ENCODE assay signal across 8 mouse cellular contexts in genomic region chr2:30066046-30066901, GRCm38 (mm10). TPM values are rescaled to one million over a fixed set of nuclear protein-coding genes. Genes with fewer than 3 reads are reported as not detected.
DNase-seq lines count a peak whose midpoint lies in the region; ATAC-seq and TF ChIP-seq lines count a peak whose summit lies in the region.

No protein-coding gene starts in this region.

- H3K9me3 ChIP-seq in hindbrain, embryonic 12.5 days (replicated peaks): no peaks in the 10 kb centered on the region

- H3K9ac ChIP-seq in hindbrain, embryonic 12.5 days: peak overlapping the region; percentile 99

- peak overlapping the region; percentile 100 for H3K27ac ChIP-seq in hindbrain, embryonic 12.5 days

- peaks cover 23% of the 10 kb centered on the region for H3K36me3 ChIP-seq in hindbrain, embryonic 12.5 days

- CTCF ChIA-PET in Patski (lab: Charles Lee): no interaction called here

- H3K4me3 ChIP-seq in hindbrain, embryonic 12.5 days: peak overlapping the region; percentile 98

- H3K4me1 ChIP-seq in hindbrain, embryonic 12.5 days: peaks cover 39% of the 10 kb centered on the region

- POLR2A ChIA-PET in Patski (lab: Charles Lee): no interaction called here

- no peak for TF ChIP-seq CTCF in Patski (IDR thresholded peaks at IDR 0.05)

- H3K27me3 ChIP-seq in Patski: no peaks in the 10 kb centered on the region
- no peaks in the 10 kb centered on the region for H3K27me3 ChIP-seq in hindbrain, embryonic 12.5 days

- in situ Hi-C loops in Patski (cut with MboI; ENCODE audit: low pct_unique_long_range_greater_than_20kb): no loop called here

- ATAC-seq in Patski: peak; percentile 84
- peak; percentile 94 for ATAC-seq in hindbrain, embryonic 12.5 days (ENCODE audit: low FRiP score)

- H3K4me2 ChIP-seq in hindbrain, embryonic 12.5 days (replicated peaks): peak overlapping the region; percentile 64

- under 1% methylated on average over 57 of the region's 101 CpGs for WGBS in hindbrain, embryonic 12.5 days

- no peak for DNase-seq in Patski (ENCODE audit: low read depth, low spot score)
- peak; percentile 97 to 99 for DNase-seq in cerebellum, postnatal 10 days
- peak; percentile 92 for DNase-seq in frontal cortex, postnatal 10 days (ENCODE audit: low spot score in 2 of 2)
- peak; percentile 81 to 89 for DNase-seq in layer of hippocampus, postnatal 25 days (ENCODE audit: extremely low spot score in 1 of 2, low spot score in 1 of 2)
- peak; percentile 95 for DNase-seq in lung, postnatal 14 days
- peak; percentile 98 for DNase-seq in ovary, postnatal 36 days (ENCODE audit: low spot score)
- peak; percentile 97 for DNase-seq in thymus, postnatal 14 days

RNA-seq across cellular contexts. Expression of gene Set, which starts 9.1 kb away (rescaled TPM):
- 288 TPM for polyA plus RNA-seq in Patski (2021)
- 558 and 568 TPM in 2 replicates for polyA plus RNA-seq in hindbrain, embryonic 12.5 days (2016; fragmentation: Nextera tagmentation; extraction: Ambion mirVana)
- total RNA-seq in layer of hippocampus, postnatal 25 days (2021): 100 to 1,000 TPM; 187 to 188 TPM

RNA-seq across cellular contexts. Expression of gene Pkn3, which starts 11.2 kb away (rescaled TPM):
- polyA plus RNA-seq in Patski (2021): 8.2 TPM
- 7.0 and 7.2 TPM in 2 replicates for polyA plus RNA-seq in hindbrain, embryonic 12.5 days (2016; fragmentation: Nextera tagmentation; extraction: Ambion mirVana)
- total RNA-seq in layer of hippocampus, postnatal 25 days (2021): 1 to 10 TPM; 1.2 to 1.9 TPM

RNA-seq across cellular contexts. Expression of gene Wdr34, which starts 17.6 kb away (rescaled TPM):
- polyA plus RNA-seq in Patski (2021): 63.5 TPM
- 40.4 and 41.0 TPM in 2 replicates for polyA plus RNA-seq in hindbrain, embryonic 12.5 days (2016; fragmentation: Nextera tagmentation; extraction: Ambion mirVana)
- 10 to 100 TPM; 32.5 to 33.0 TPM for total RNA-seq in layer of hippocampus, postnatal 25 days (2021)

RNA-seq across cellular contexts. Expression of gene Zdhhc12, which starts 27.2 kb away (rescaled TPM):
- polyA plus RNA-seq in Patski (2021): 29.6 TPM
- polyA plus RNA-seq in hindbrain, embryonic 12.5 days (2016; fragmentation: Nextera tagmentation; extraction: Ambion mirVana): 23.7 and 25.5 TPM in 2 replicates
- 10 to 100 TPM in 1 of 2 experiments, 1 to 10 TPM in 1; 9.9 to 11.4 TPM for total RNA-seq in layer of hippocampus, postnatal 25 days (2021)

RNA-seq across cellular contexts. Expression of gene Zer1, which starts 58.1 kb away (rescaled TPM):
- 26.5 TPM for polyA plus RNA-seq in Patski (2021)
- 11.8 and 12.6 TPM in 2 replicates for polyA plus RNA-seq in hindbrain, embryonic 12.5 days (2016; fragmentation: Nextera tagmentation; extraction: Ambion mirVana)
- 100 to 1,000 TPM; 191 to 213 TPM for total RNA-seq in layer of hippocampus, postnatal 25 days (2021)
